Mouse (Mus musculus) hindbrain, embryonic 16.5 days (tissue): ENCODE data around the gene Dand5. TPM values are rescaled to one million over a fixed set of nuclear protein-coding genes. Genes with fewer than 3 reads are reported as not detected.
A peak's percentile ranks its signal among the peaks of the same experiment; 100 is the strongest.

Experiments used
- ATAC-seq: fragments of 200-750 bp; cut with Nextera tagmentation; 2 replicates; pipeline ENCODE4 v1.8.0; 2017; ENCODE audit warnings: moderate TSS enrichment, moderate library complexity
- H3K27ac ChIP-seq: fragments of 300-500 bp; sonication (generic); 2 replicates; pipeline ENCODE4 v1.5.1; 2014; ENCODE audit warnings: low read depth, mild to moderate bottlenecking, control low read depth, low read length, moderate library complexity
- H3K27me3 ChIP-seq: fragments of 300-500 bp; sonication (generic); replicated peaks from 2 replicates; pipeline ENCODE4 v1.6.1; 2014; ENCODE audit warnings: low read length; ENCODE audit not compliant: control insufficient read depth, insufficient read depth
- H3K36me3 ChIP-seq: fragments of 300-500 bp; sonication (generic); 2 replicates; pipeline ENCODE4 v1.6.1; 2014; ENCODE audit warnings: mild to moderate bottlenecking, low read length, moderate library complexity, mixed read lengths; ENCODE audit not compliant: control insufficient read depth, insufficient read depth
- H3K4me1 ChIP-seq: fragments of 300-500 bp; sonication (generic); 2 replicates; pipeline ENCODE4 v1.6.1; 2014; ENCODE audit warnings: low read depth, low read length; ENCODE audit not compliant: control insufficient read depth, insufficient read depth
- H3K4me2 ChIP-seq: fragments of 300-500 bp; sonication (generic); 2 replicates; pipeline ENCODE4 v1.6.1; 2014; ENCODE audit warnings: mild to moderate bottlenecking, low read length, control low read depth, moderate library complexity
- H3K4me3 ChIP-seq: fragments of 300-500 bp; sonication (generic); 2 replicates; pipeline ENCODE4 v1.5.1; 2014; ENCODE audit warnings: mild to moderate bottlenecking, low read length, control low read depth, moderate library complexity
- H3K9ac ChIP-seq: fragments of 300-500 bp; sonication (generic); 2 replicates; pipeline ENCODE4 v1.6.1; 2014; ENCODE audit warnings: low read depth, mild to moderate bottlenecking, control low read depth, low read length, moderate library complexity
- H3K9me3 ChIP-seq: fragments of 300-500 bp; sonication (generic); 2 replicates; pipeline ENCODE4 v1.6.1; 2014; ENCODE audit warnings: mild to moderate bottlenecking, low read length, moderate library complexity; ENCODE audit not compliant: control insufficient read depth
- WGBS: fragments of 180-500 bp; shearing (Covaris S2); extraction: QIAGEN DNeasy Blood & Tissue Kit; methylation state at CpG from one replicate; pipeline ENCODE4 v1.1.7; 2014; 5-methylcytosine and 5-hydroxymethylcytosine counted together
- polyA plus RNA-seq: library from polyadenylated mRNA; unstranded; fragments of >200 nt; fragmentation: Nextera tagmentation; extraction: Ambion mirVana; gene quantifications from 2 replicates; pipeline ENCODE4 v1.2.1, GENCODE M21; 2015

Dand5 gene
- polyA plus RNA-seq, 1 experiment from 2014 or later: 17.1 TPM

- H3K4me1 ChIP-seq: peaks cover 16% of the 10 kb centered on the region
- peak; percentile 85 for ATAC-seq
- H3K9me3 ChIP-seq: no peaks in the 10 kb centered on the region
- under 1% methylated on average over 32 of the region's 32 CpGs for WGBS
- no peaks in the 10 kb centered on the region for H3K36me3 ChIP-seq
- H3K27ac ChIP-seq: peak overlapping the region; percentile 59
- H3K9ac ChIP-seq: peak overlapping the region; percentile 64
- peak overlapping the region; percentile 76 for H3K4me2 ChIP-seq
- H3K4me3 ChIP-seq: peak overlapping the region; percentile 38
- peaks cover 5% of the 10 kb centered on the region; the same call in 1 of the 2 replicates for H3K27me3 ChIP-seq
These were observed 11.7 kb downstream of the Dand5 start for GRCm38 (mm10) chr8:84810896-84811295.

- no peaks in the 10 kb centered on the region for H3K9me3 ChIP-seq
- H3K4me1 ChIP-seq: peaks cover 11% of the 10 kb centered on the region
- no peak overlapping the region for H3K4me3 ChIP-seq
- no peak overlapping the region for H3K27ac ChIP-seq
- H3K9ac ChIP-seq: no peak overlapping the region
- H3K36me3 ChIP-seq: no peaks in the 10 kb centered on the region
- ATAC-seq: no peak
- H3K4me2 ChIP-seq: no peak overlapping the region
- H3K27me3 ChIP-seq: peaks cover 5% of the 10 kb centered on the region; the same call in 1 of the 2 replicates
- WGBS: 60% methylated on average over 5 of the region's 5 CpGs
These were observed 12.7 kb downstream of the Dand5 start for GRCm38 (mm10) chr8:84809941-84810280.

GRCm38 (mm10) chr8:84809109-84809940 lies 13.3 kb downstream of the Dand5 start:
- H3K4me3 ChIP-seq: no peak overlapping the region
- 48% methylated on average over 12 of the region's 12 CpGs for WGBS
- no peak for ATAC-seq
- H3K4me1 ChIP-seq: peaks cover 6% of the 10 kb centered on the region
- no peak overlapping the region for H3K4me2 ChIP-seq
- H3K36me3 ChIP-seq: no peaks in the 10 kb centered on the region
- H3K27me3 ChIP-seq: peaks cover 3% of the 10 kb centered on the region; the same call in 1 of the 2 replicates
- no peak overlapping the region for H3K27ac ChIP-seq
- no peak overlapping the region for H3K9ac ChIP-seq
- H3K9me3 ChIP-seq: no peaks in the 10 kb centered on the region

- H3K27me3 ChIP-seq: peaks cover 16% of the 10 kb centered on the region
- H3K36me3 ChIP-seq: no peaks in the 10 kb centered on the region
- H3K4me1 ChIP-seq: peaks cover 1% of the 10 kb centered on the region
- ATAC-seq: no peak
- WGBS: 94% methylated on average over 5 of the region's 5 CpGs
- H3K9me3 ChIP-seq: no peaks in the 10 kb centered on the region
- H3K4me2 ChIP-seq: no peak overlapping the region
- H3K4me3 ChIP-seq: no peak overlapping the region
- no peak overlapping the region for H3K27ac ChIP-seq
- no peak overlapping the region for H3K9ac ChIP-seq
These were observed 16.6 kb downstream of the Dand5 start for GRCm38 (mm10) chr8:84806031-84806430.

- peaks cover 28% of the 10 kb centered on the region for H3K27me3 ChIP-seq
- peak within 1 kb of the TSS; percentile 92 for H3K4me2 ChIP-seq
- H3K9me3 ChIP-seq: no peaks in the 10 kb centered on the region
- H3K4me3 ChIP-seq: peak within 1 kb of the TSS; percentile 80
- ATAC-seq: peak; percentile 44
- peak within 1 kb of the TSS; percentile 88 for H3K9ac ChIP-seq
- H3K36me3 ChIP-seq: no peaks in the 10 kb centered on the region
- peak within 1 kb of the TSS; percentile 91 for H3K27ac ChIP-seq
- H3K4me1 ChIP-seq: peaks cover 16% of the 10 kb centered on the region
- 1% methylated on average over 44 of the region's 125 CpGs for WGBS
These were observed 22.4 kb downstream of the Dand5 start, which contains the start of gene Nfix for GRCm38 (mm10) chr8:84799999-84800831. TSS of gene Nfix (minus strand) at chr8:84800344.

- Histone ChIP-seq H3K4me3 (peak overlapping the region; percentile 80), H3K27ac (peak overlapping the region; percentile 91), H3K9me3 (no peaks in the 10 kb centered on the region), H3K36me3 (no peaks in the 10 kb centered on the region), H3K9ac (peak overlapping the region; percentile 88), H3K27me3 (peaks cover 33% of the 10 kb centered on the region), H3K4me1 (peaks cover 20% of the 10 kb centered on the region), H3K4me2 (peak overlapping the region; percentile 92)
- ATAC-seq: no peak
- whole genome bisulfite sequencing: under 1% methylated on average over 54 of the region's 108 CpGs
These were observed 23.3 kb downstream of the Dand5 start for GRCm38 (mm10) chr8:84799136-84799931.

GRCm38 (mm10) chr8:84798446-84799135 lies 24.0 kb downstream of the Dand5 start:
- H3K27me3 ChIP-seq: peaks cover 33% of the 10 kb centered on the region
- H3K9ac ChIP-seq: peak overlapping the region; percentile 88
- H3K4me3 ChIP-seq: peak overlapping the region; percentile 80
- WGBS: 30% methylated on average over 10 of the region's 10 CpGs
- H3K27ac ChIP-seq: peak overlapping the region; percentile 91
- peaks cover 20% of the 10 kb centered on the region for H3K4me1 ChIP-seq
- peak overlapping the region; percentile 92 for H3K4me2 ChIP-seq
- no peaks in the 10 kb centered on the region for H3K9me3 ChIP-seq
- ATAC-seq: no peak
- no peaks in the 10 kb centered on the region for H3K36me3 ChIP-seq

GRCm38 (mm10) chr8:84797971-84798370 lies 24.7 kb downstream of the Dand5 start:
- peaks cover 20% of the 10 kb centered on the region for H3K4me1 ChIP-seq
- H3K27ac ChIP-seq: peak overlapping the region; percentile 91

More at GRCm38 (mm10) chr8:84797971-84798370, 24.7 kb downstream of the Dand5 start:
- H3K4me2 ChIP-seq: peak overlapping the region; percentile 92
- peak overlapping the region; percentile 88 for H3K9ac ChIP-seq
- no peaks in the 10 kb centered on the region for H3K36me3 ChIP-seq
- no peak for ATAC-seq
- H3K4me3 ChIP-seq: peak overlapping the region; percentile 80
- H3K9me3 ChIP-seq: no peaks in the 10 kb centered on the region
- H3K27me3 ChIP-seq: peaks cover 29% of the 10 kb centered on the region
- WGBS: 51% methylated on average over 6 of the region's 6 CpGs
